Mouse (Mus musculus): ENCODE data around the gene Coq8b.

Gene Coq8b

GRCm38 (mm10) chr7:27271423-27271822 is 38.6 kb downstream of the Coq8b start:
- DNase-seq (ENCODE audit: low spot score in 2 of 2), result no peak

- no peak for DNase-seq (ENCODE audit: low spot score in 2 of 2)
These were observed 41.0 kb downstream of the Coq8b start for GRCm38 (mm10) chr7:27273739-27274351.

- no peak for DNase-seq (ENCODE audit: low spot score in 2 of 2)
These were observed 42.1 kb downstream of the Coq8b start for GRCm38 (mm10) chr7:27274916-27275315.

GRCm38 (mm10) chr7:27276021-27276420 is 43.2 kb downstream of the Coq8b start:
- no peak for DNase-seq (ENCODE audit: low spot score in 2 of 2)

- no peak for DNase-seq (ENCODE audit: low spot score in 2 of 2)
These were observed 44.4 kb downstream of the Coq8b start for GRCm38 (mm10) chr7:27277191-27277590.

GRCm38 (mm10) chr7:27281717-27282116 is 48.9 kb downstream of the Coq8b start:
- no peak for DNase-seq (ENCODE audit: low spot score in 2 of 2)

GRCm38 (mm10) chr7:27282225-27282624 is 49.4 kb downstream of the Coq8b start:
- no peak for DNase-seq (ENCODE audit: low spot score in 2 of 2)

GRCm38 (mm10) chr7:27284865-27285697 is 52.3 kb downstream of the Coq8b start:
- DNase-seq (ENCODE audit: low spot score in 2 of 2), result no peak

GRCm38 (mm10) chr7:27285698-27286066 is 52.9 kb downstream of the Coq8b start:
- peak in 1 of 2 experiments; percentile 66 for DNase-seq (ENCODE audit: low spot score in 2 of 2)

GRCm38 (mm10) chr7:27288732-27289131 is 55.9 kb downstream of the Coq8b start:
- no peak for DNase-seq (ENCODE audit: low spot score in 2 of 2)

- DNase-seq (ENCODE audit: low spot score in 2 of 2), result no peak
These were observed 57.7 kb downstream of the Coq8b start for GRCm38 (mm10) chr7:27290555-27290954.

GRCm38 (mm10) chr7:27291795-27292466 is 59.1 kb downstream of the Coq8b start:
- peak in 1 of 2 experiments; percentile 54 for DNase-seq (ENCODE audit: low spot score in 2 of 2)

- no peak for DNase-seq (ENCODE audit: low spot score in 2 of 2)
These were observed 63.1 kb downstream of the Coq8b start for GRCm38 (mm10) chr7:27295956-27296355.

- no peak for DNase-seq (ENCODE audit: low spot score in 2 of 2)
These were observed 63.7 kb downstream of the Coq8b start for GRCm38 (mm10) chr7:27296518-27296917.

- no peak for DNase-seq (ENCODE audit: low spot score in 2 of 2)
These were observed 65.3 kb downstream of the Coq8b start for GRCm38 (mm10) chr7:27298033-27298610.

GRCm38 (mm10) chr7:27298816-27299215 is 66.0 kb downstream of the Coq8b start:
- no peak for DNase-seq (ENCODE audit: low spot score in 2 of 2)

- no peak for DNase-seq (ENCODE audit: low spot score in 2 of 2)
These were observed 67.5 kb downstream of the Coq8b start for GRCm38 (mm10) chr7:27300351-27300750.

- no peak for DNase-seq (ENCODE audit: low spot score in 2 of 2)
These were observed 68.0 kb downstream of the Coq8b start for GRCm38 (mm10) chr7:27300801-27301200.

GRCm38 (mm10) chr7:27302172-27302571 is 69.3 kb downstream of the Coq8b start:
- DNase-seq (ENCODE audit: low spot score in 2 of 2), result peak; percentile 58 to 78

GRCm38 (mm10) chr7:27305091-27305730 is 72.4 kb downstream of the Coq8b start:
- no peak for DNase-seq (ENCODE audit: low spot score in 2 of 2)

Measured in frontal cortex, postnatal 36 days (tissue).